Mouse (Mus musculus) thymus, adult 2 months (tissue): ENCODE results near the gene Plcxd3.

Experiments
- CTCF ChIP-seq: fragments of 200-500 bp; IDR thresholded peaks from 2 replicates; pipeline ENCODE4 v1.5.1; 2012; ENCODE audit warnings: mild to moderate bottlenecking, control low read depth, low read length, moderate library complexity, borderline replicate concordance; ENCODE audit not compliant: control insufficient read depth, poor library complexity, insufficient read depth; ENCODE audit errors: extremely low read depth
- POLR2A ChIP-seq: fragments of 200-500 bp; IDR thresholded peaks from 2 replicates; pipeline ENCODE4 v1.6.1; 2012; ENCODE audit warnings: mild to moderate bottlenecking, low read length, control low read depth, moderate library complexity; ENCODE audit not compliant: control insufficient read depth, poor library complexity, insufficient read depth; ENCODE audit errors: extremely low read depth

DNA sequence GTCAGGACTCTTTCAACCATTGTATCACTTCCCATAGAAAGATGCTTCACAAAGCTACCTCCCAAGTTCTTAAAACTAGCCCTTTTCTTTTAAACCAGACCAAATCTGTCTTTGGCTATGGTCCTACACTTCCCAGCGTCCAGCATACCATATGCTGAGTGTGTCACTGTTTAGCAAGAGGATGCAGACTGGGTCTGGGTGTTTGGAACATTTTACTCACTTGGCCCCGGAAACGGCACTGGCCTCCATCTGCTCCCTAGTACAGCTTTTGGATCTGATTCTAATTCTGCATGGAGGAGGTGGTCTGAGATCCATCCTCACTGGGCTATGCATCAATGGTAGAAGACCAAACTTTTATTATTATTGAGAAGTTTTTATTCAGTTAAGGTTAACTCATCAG, 122.7 kb downstream of the Plcxd3 start:
- TF ChIP-seq POLR2A (no peak), CTCF (no peak)
